Mouse (Mus musculus) midbrain, embryonic 13.5 days (tissue): ENCODE measurements around the gene Sgce. TPM values are rescaled to one million over a fixed set of nuclear protein-coding genes. Genes with fewer than 3 reads are reported as not detected.
"Not testable (repeated sequence)": the region's sequence is repeated elsewhere in the genome, so short reads cannot be mapped to it uniquely, and the experiment has no call there.

Experiments
- ATAC-seq: fragments of 200-750 bp; cut with Nextera tagmentation; 2 replicates; pipeline ENCODE4 v1.8.0; 2017; ENCODE audit warnings: mild to moderate bottlenecking, moderate TSS enrichment, moderate library complexity
- H3K27ac ChIP-seq: fragments of 300-500 bp; sonication (generic); 2 replicates; pipeline ENCODE4 v1.5.1; 2015; ENCODE audit warnings: inconsistent platforms, mild to moderate bottlenecking, moderate library complexity
- H3K27me3 ChIP-seq: fragments of 300-500 bp; sonication (generic); 2 replicates; pipeline ENCODE4 v1.6.1; 2015; ENCODE audit warnings: mild to moderate bottlenecking, inconsistent platforms
- H3K36me3 ChIP-seq: fragments of 300-500 bp; sonication (generic); 2 replicates; pipeline ENCODE4 v1.6.1; 2015; ENCODE audit warnings: mild to moderate bottlenecking, inconsistent platforms
- H3K4me1 ChIP-seq: fragments of 300-500 bp; sonication (generic); replicated peaks from 2 replicates; pipeline ENCODE4 v1.6.1; 2015; ENCODE audit warnings: inconsistent platforms
- H3K4me2 ChIP-seq: fragments of 300-500 bp; sonication (generic); replicated peaks from 2 replicates; pipeline ENCODE4 v1.6.1; 2015; ENCODE audit warnings: moderate library complexity, mild to moderate bottlenecking, inconsistent platforms
- H3K4me3 ChIP-seq: fragments of 300-500 bp; sonication (generic); replicated peaks from 2 replicates; pipeline ENCODE4 v1.5.1; 2015; ENCODE audit warnings: mild to moderate bottlenecking, inconsistent platforms
- H3K9ac ChIP-seq: fragments of 300-500 bp; sonication (generic); replicated peaks from 2 replicates; pipeline ENCODE4 v1.6.1; 2015; ENCODE audit warnings: mild to moderate bottlenecking, inconsistent platforms
- H3K9me3 ChIP-seq: fragments of 300-500 bp; sonication (generic); 2 replicates; pipeline ENCODE4 v1.6.1; 2016; ENCODE audit warnings: mild to moderate bottlenecking, inconsistent platforms
- WGBS: fragments of 180-500 bp; shearing (Covaris S2); methylation state at CpG from one replicate; pipeline ENCODE4 v1.1.7; 2015; 5-methylcytosine and 5-hydroxymethylcytosine counted together
- polyA plus RNA-seq: library from polyadenylated mRNA; unstranded; fragments of >200 nt; fragmentation: Nextera tagmentation; extraction: Ambion mirVana; gene quantifications from 2 replicates; pipeline ENCODE4 v1.2.1, GENCODE M21; 2015

Sgce gene
- 61.6 and 68.2 TPM in 2 replicates for polyA plus RNA-seq

- ATAC-seq, result peak; percentile 78
- Histone ChIP-seq H3K9ac (peak within 1 kb of the TSS; percentile 76), H3K9me3 (peaks cover 13% of the 10 kb centered on the region; the same call in 1 of the 2 replicates), H3K27ac (peak within 1 kb of the TSS; percentile 87), H3K4me2 (peak within 1 kb of the TSS; percentile 67), H3K4me3 (peak within 1 kb of the TSS; percentile 57), H3K36me3 (no peaks in the 10 kb centered on the region), H3K27me3 (no peaks in the 10 kb centered on the region), H3K4me1 (peaks cover 13% of the 10 kb centered on the region)
- WGBS, result 60% methylated on average over 37 of the region's 38 CpGs
Observed at GRCm38 (mm10) chr6:4746696-4747439, at the start of gene Sgce, which contains the start of gene Peg10. Gene Sgce, minus strand, starts transcription at chr6:4747207. Gene Peg10, plus strand, starts transcription at chr6:4747306.

DNA sequence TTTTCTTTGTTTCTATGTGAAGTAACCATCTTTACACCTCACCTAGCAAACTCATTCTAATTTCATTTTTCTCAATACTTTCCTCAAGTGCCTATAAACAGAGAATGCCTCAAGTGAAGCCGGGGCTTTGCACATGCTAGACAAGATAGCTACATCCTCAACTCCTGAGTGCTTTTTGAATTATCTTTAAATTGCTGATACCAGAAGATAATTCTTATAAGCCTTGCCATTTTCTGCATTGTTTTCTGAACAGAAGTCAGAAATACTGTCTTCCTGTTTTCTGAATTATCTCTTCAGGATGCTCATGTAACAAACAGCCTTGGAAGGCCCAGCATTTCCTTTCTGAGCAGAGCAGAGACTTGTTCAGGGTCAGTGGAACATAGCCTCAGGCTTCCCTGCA lies 49.3 kb upstream of the Sgce start:
- no peaks in the 10 kb centered on the region for H3K36me3 ChIP-seq
- 90% methylated on average over 1 of the region's 1 CpGs for WGBS
- H3K9ac ChIP-seq, result no peak overlapping the region
- H3K4me3 ChIP-seq, result no peak overlapping the region
- ATAC-seq, result no peak
- no peaks in the 10 kb centered on the region for H3K27me3 ChIP-seq
- H3K4me2 ChIP-seq, result no peak overlapping the region
- H3K9me3 ChIP-seq, result 0 out of 2 replicates have a peak, but pooled peaks cover 2% of the 10 kb centered on the region
- no peaks in the 10 kb centered on the region for H3K4me1 ChIP-seq
- no peak overlapping the region for H3K27ac ChIP-seq

DNA sequence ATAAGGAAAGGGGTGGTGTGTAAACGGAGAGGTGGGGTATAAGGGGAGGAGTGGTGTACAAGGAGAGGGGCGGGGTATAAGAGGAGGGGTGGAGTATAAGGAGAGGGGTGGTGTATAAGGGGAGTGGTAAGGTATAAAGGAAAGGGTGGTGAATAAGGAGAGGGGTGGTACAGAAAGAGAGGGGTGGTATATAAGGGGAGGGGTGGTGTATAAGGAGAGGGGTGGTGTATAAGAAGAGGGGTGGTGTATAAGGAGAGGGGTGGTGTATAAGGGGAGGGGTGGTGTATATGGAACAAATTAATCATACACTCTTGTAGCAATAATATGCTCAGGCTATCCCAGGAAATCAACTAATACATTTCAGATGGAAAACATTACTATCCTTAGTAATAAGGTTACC lies 15.2 kb upstream of the Sgce start:
- 37% methylated on average over 2 of the region's 2 CpGs for WGBS
- H3K27me3 ChIP-seq, result no peaks in the 10 kb centered on the region
- H3K27ac ChIP-seq, result no peak overlapping the region
- no peak overlapping the region for H3K9ac ChIP-seq
- ATAC-seq, result peak; percentile 99
- no peaks in the 10 kb centered on the region for H3K36me3 ChIP-seq
- no peaks in the 10 kb centered on the region for H3K9me3 ChIP-seq
- H3K4me3 ChIP-seq, result no peak overlapping the region
- H3K4me2 ChIP-seq, result no peak overlapping the region
- H3K4me1 ChIP-seq, result no peaks in the 10 kb centered on the region

- WGBS, result 37% methylated on average over 3 of the region's 3 CpGs
- not testable (repeated sequence) for H3K9me3 ChIP-seq, H3K27ac ChIP-seq, H3K27me3 ChIP-seq, H3K36me3 ChIP-seq, H3K9ac ChIP-seq, H3K4me3 ChIP-seq, H3K4me2 ChIP-seq, H3K4me1 ChIP-seq
- peak; percentile 53 for ATAC-seq
Observed at GRCm38 (mm10) chr6:4761415-4762142, 14.6 kb upstream of the Sgce start.

- Histone ChIP-seq H3K4me3 (no peak overlapping the region), H3K27ac (no peak overlapping the region), H3K4me2 (no peak overlapping the region), H3K27me3 (no peaks in the 10 kb centered on the region), H3K36me3 (peaks cover 25% of the 10 kb centered on the region), H3K9ac (no peak overlapping the region), H3K4me1 (no peaks in the 10 kb centered on the region), H3K9me3 (0 out of 2 replicates have a peak, but pooled peaks cover 6% of the 10 kb centered on the region)
- no peak for ATAC-seq
- WGBS, result 93% methylated on average over 16 of the region's 16 CpGs
Observed at GRCm38 (mm10) chr6:4754886-4755285, 7.9 kb upstream of the Sgce start.

DNA sequence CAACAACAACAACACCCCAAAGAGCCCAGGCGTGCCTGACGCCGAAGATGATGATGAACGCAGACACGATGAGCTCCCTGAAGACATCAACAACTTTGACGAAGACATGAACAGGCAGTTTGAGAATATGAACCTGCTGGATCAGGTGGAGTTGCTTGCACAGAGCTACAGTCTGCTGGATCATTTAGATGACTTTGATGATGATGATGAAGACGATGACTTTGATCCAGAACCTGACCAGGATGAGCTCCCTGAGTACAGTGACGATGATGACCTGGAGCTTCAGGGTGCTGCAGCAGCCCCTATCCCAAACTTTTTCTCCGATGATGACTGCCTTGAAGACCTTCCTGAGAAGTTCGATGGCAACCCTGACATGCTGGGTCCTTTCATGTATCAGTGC lies 7.3 kb upstream of the Sgce start:
- H3K9me3 ChIP-seq, result peaks cover 6% of the 10 kb centered on the region; the same call in 1 of the 2 replicates
- no peak overlapping the region for H3K4me2 ChIP-seq
- no peak overlapping the region for H3K4me3 ChIP-seq
- WGBS, result 95% methylated on average over 10 of the region's 10 CpGs
- H3K27ac ChIP-seq, result no peak overlapping the region
- H3K4me1 ChIP-seq, result no peaks in the 10 kb centered on the region
- H3K9ac ChIP-seq, result no peak overlapping the region
- H3K36me3 ChIP-seq, result peaks cover 25% of the 10 kb centered on the region
- H3K27me3 ChIP-seq, result no peaks in the 10 kb centered on the region
- no peak for ATAC-seq

DNA sequence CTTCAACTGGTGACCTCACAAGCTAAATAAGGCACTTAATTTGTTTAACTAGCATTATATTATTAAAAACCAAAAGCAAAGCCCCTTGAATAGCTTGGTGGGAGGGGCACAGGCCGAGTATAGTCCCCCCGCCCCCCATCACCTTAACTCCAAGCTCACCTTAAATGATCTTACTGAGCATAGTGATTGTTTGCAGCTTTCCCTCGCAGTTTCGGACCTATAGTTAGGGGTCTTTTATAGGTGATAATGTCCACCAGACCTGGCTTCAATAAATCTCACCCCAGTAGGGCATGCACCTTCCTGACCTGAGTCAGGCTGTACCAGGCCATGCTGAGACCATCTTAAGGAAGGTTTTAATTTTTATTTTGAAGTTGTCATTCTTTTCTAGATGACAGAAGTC lies 4.3 kb upstream of the Sgce start:
- Histone ChIP-seq H3K4me1 (no peaks in the 10 kb centered on the region), H3K27me3 (no peaks in the 10 kb centered on the region), H3K4me3 (no peak overlapping the region), H3K27ac (no peak overlapping the region), H3K9ac (no peak overlapping the region), H3K36me3 (peaks cover 21% of the 10 kb centered on the region), H3K4me2 (no peak overlapping the region), H3K9me3 (peaks cover 19% of the 10 kb centered on the region; the same call in 1 of the 2 replicates)
- 89% methylated on average over 4 of the region's 4 CpGs for WGBS
- no peak for ATAC-seq

DNA sequence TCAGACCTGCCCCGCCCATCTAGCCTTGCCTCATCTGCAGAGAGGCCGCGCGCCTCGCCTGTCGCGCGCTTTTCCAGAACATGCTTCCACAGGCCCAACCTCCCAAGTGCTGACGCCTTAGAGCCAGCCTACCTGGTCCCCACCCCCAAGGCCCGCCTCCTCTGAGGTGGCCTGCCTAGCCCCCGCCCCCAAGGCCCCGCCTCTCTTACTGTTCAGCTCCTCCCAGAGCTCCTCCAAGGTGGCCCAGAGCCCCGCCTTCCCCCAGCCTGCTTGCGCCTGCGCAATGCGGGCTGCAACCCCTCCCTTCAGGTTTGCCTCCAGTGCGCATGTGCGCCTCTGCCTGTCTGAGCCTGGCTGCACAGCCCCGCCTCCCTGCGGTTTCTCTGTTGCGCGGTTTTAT lies 2.1 kb upstream of the Sgce start:
- WGBS, result 59% methylated on average over 20 of the region's 22 CpGs
- Histone ChIP-seq H3K27ac (no peak overlapping the region), H3K4me1 (no peaks in the 10 kb centered on the region), H3K4me3 (peak overlapping the region; percentile 57), H3K4me2 (peak overlapping the region; percentile 67), H3K36me3 (no peaks in the 10 kb centered on the region), H3K9ac (no peak overlapping the region), H3K9me3 (peaks cover 13% of the 10 kb centered on the region; the same call in 1 of the 2 replicates), H3K27me3 (no peaks in the 10 kb centered on the region)
- peak; percentile 91 for ATAC-seq

GRCm38 (mm10) chr6:4748506-4748961 lies 1.5 kb upstream of the Sgce start:
- Histone ChIP-seq H3K9ac (peak overlapping the region; percentile 46; the same call in 1 of the 2 replicates), H3K27me3 (no peaks in the 10 kb centered on the region), H3K36me3 (no peaks in the 10 kb centered on the region), H3K27ac (peak overlapping the region; percentile 56; the same call in 1 of the 2 replicates), H3K9me3 (peaks cover 13% of the 10 kb centered on the region; the same call in 1 of the 2 replicates), H3K4me1 (no peaks in the 10 kb centered on the region), H3K4me2 (peak overlapping the region; percentile 67), H3K4me3 (peak overlapping the region; percentile 57)
- 62% methylated on average over 15 of the region's 15 CpGs for WGBS
- ATAC-seq, result peak; percentile 44

DNA sequence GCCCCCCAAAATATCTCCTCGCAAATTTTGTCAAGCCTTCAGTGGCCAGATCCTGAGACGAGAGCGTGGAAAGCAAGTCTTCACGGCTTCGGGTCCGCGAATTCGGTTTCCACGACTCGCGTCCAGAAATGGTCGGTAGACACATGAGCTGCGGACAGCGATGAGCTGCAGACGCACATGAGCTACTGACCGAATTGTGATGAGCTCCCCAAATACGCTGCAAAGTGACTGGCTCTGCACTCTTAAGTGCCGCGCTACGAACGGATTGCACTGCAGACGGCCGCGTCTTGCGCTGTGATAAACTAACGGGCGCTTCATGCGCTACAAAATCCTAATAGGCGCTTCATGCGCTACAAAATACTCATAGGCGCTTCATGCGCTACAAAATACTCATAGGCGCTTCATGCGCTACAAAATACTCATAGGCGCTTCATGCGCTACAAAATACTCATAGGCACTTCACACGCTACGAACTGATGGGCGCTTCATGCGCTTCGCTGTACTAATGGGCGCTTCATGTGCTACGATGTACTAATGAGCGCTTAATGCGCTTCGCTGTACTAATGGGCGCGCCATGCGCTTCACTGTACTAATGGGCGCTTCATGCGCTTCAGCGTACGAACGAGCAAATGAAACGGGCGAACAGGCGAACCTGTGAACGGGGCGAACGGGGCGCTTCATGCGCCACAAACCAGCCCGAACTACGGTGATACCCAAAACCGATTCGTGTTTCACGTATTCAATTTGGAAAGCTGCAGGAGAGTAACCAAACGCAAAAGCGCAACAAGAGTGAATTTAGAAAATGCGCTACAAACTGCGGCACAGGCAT lies 884 bp upstream of the Sgce start:
- peak overlapping the region; percentile 67 for H3K4me2 ChIP-seq
- ATAC-seq, result peak; percentile 19; the same call in 1 of the 2 replicates
- H3K4me3 ChIP-seq, result peak overlapping the region; percentile 57
- 55% methylated on average over 71 of the region's 71 CpGs for WGBS
- peaks cover 5% of the 10 kb centered on the region; the same call in 1 of the 2 replicates for H3K4me1 ChIP-seq
- H3K27ac ChIP-seq, result peak overlapping the region; percentile 56
- peak overlapping the region; percentile 53 for H3K9ac ChIP-seq
- peaks cover 13% of the 10 kb centered on the region; the same call in 1 of the 2 replicates for H3K9me3 ChIP-seq
- no peaks in the 10 kb centered on the region for H3K36me3 ChIP-seq
- no peaks in the 10 kb centered on the region for H3K27me3 ChIP-seq

DNA sequence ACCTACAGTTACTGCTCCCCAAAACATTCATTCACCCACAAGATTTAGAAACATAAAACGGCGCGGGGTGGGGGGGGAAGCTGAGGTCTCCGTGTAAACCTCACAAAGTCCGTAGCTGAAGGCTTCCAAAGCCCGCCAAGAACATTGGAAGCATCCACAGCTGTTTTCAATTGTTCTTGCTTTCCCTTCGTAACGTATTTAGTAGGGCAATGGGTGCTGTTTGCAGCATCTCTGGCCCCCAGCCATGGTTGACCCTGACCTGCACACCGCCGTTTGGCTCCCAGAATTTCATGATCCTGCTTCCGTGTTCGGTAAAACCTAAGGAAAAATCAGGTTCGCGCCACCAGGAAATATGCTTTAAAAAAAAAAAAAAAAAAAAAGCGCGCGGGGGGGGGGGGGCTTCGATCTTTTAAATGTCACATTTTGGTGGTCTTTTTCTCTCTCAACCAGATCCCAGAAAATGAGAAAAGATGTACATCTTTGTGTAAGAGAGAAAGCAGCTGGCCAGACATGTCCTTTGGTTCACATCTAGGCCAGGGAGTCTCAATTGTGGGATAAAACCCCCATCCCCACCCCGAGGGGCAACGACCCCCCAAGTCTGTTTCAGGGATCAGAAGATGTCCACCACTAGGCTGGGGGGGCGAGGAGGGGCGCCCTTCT lies 841 bp downstream of the Sgce start:
- no peak for ATAC-seq
- peak overlapping the region; percentile 57 for H3K4me3 ChIP-seq
- H3K4me2 ChIP-seq, result peak overlapping the region; percentile 67
- peaks cover 20% of the 10 kb centered on the region for H3K4me1 ChIP-seq
- 49% methylated on average over 22 of the region's 22 CpGs for WGBS
- H3K9me3 ChIP-seq, result peaks cover 13% of the 10 kb centered on the region; the same call in 1 of the 2 replicates
- no peaks in the 10 kb centered on the region for H3K36me3 ChIP-seq
- H3K9ac ChIP-seq, result peak overlapping the region; percentile 76
- no peaks in the 10 kb centered on the region for H3K27me3 ChIP-seq
- peak overlapping the region; percentile 87 for H3K27ac ChIP-seq
